Mouse (Mus musculus): ENCODE measurements around the gene Akt3. TPM values are rescaled to one million over a fixed set of nuclear protein-coding genes. Genes with fewer than 3 reads are reported as not detected.

Gene Akt3
- polyA plus RNA-seq, 1 experiment from 2014 or later: 0.66 TPM

GRCm38 (mm10) chr1:177257178-177258033, 597 bp downstream of the Akt3 start:
- WGBS (ENCODE audit: insufficient replicate concordance): under 1% methylated on average over 72 of the region's 86 CpGs
- ATAC-seq (ENCODE audit: low read depth) (peak; percentile 21), DNase-seq (peak; percentile 35)
- peak overlapping the region; percentile 97 for H3K4me2 ChIP-seq
- H3K36me3 ChIP-seq: no peaks in the 10 kb centered on the region
- peaks cover 17% of the 10 kb centered on the region for H3K27me3 ChIP-seq
- H3K4me1 ChIP-seq (replicated peaks): peaks cover 19% of the 10 kb centered on the region
- H3K9ac ChIP-seq: peak overlapping the region; percentile 84
- H3K27ac ChIP-seq: peak overlapping the region; percentile 69
- peak overlapping the region; percentile 78 for H3K4me3 ChIP-seq (replicated peaks)
- no peaks in the 10 kb centered on the region for H3K9me3 ChIP-seq (replicated peaks)

- Histone ChIP-seq H3K27me3 (no peaks in the 10 kb centered on the region), H3K4me2 (no peak overlapping the region), H3K27ac (no peak overlapping the region), H3K9ac (no peak overlapping the region), H3K4me1 (replicated peaks) (no peaks in the 10 kb centered on the region), H3K4me3 (replicated peaks) (no peak overlapping the region), H3K9me3 (replicated peaks) (no peaks in the 10 kb centered on the region), H3K36me3 (no peaks in the 10 kb centered on the region)
- no peak for ATAC-seq (ENCODE audit: low read depth)
- no peak for DNase-seq
- WGBS (ENCODE audit: insufficient replicate concordance): 66% methylated on average over 4 of the region's 4 CpGs
These were observed 9.4 kb downstream of the Akt3 start for GRCm38 (mm10) chr1:177248638-177249037.

- WGBS (ENCODE audit: insufficient replicate concordance): 71% methylated on average over 2 of the region's 2 CpGs
- no peaks in the 10 kb centered on the region for H3K36me3 ChIP-seq
These were observed 19.6 kb downstream of the Akt3 start for GRCm38 (mm10) chr1:177238368-177238767.

GRCm38 (mm10) chr1:177236695-177237094, 21.3 kb downstream of the Akt3 start:
- no peaks in the 10 kb centered on the region for H3K36me3 ChIP-seq
- H3K9ac ChIP-seq: no peak overlapping the region
- WGBS (ENCODE audit: insufficient replicate concordance): 37% methylated on average over 2 of the region's 2 CpGs
- no peaks in the 10 kb centered on the region for H3K9me3 ChIP-seq (replicated peaks)
- no peaks in the 10 kb centered on the region for H3K27me3 ChIP-seq
- no peaks in the 10 kb centered on the region; the same call in 1 of the 2 replicates for H3K4me1 ChIP-seq (replicated peaks)
- H3K4me2 ChIP-seq: no peak overlapping the region
- no peak for ATAC-seq (ENCODE audit: low read depth)
- H3K27ac ChIP-seq: no peak overlapping the region
- no peak overlapping the region for H3K4me3 ChIP-seq (replicated peaks)
- DNase-seq: no peak

More at GRCm38 (mm10) chr1:177238368-177238767, 19.6 kb downstream of the Akt3 start:
- Histone ChIP-seq H3K9me3 (replicated peaks) (no peaks in the 10 kb centered on the region), H3K9ac (no peak overlapping the region), H3K4me2 (no peak overlapping the region), H3K27me3 (no peaks in the 10 kb centered on the region), H3K27ac (no peak overlapping the region), H3K4me1 (replicated peaks) (no peaks in the 10 kb centered on the region; the same call in 1 of the 2 replicates), H3K4me3 (replicated peaks) (no peak overlapping the region)
- ATAC-seq (ENCODE audit: low read depth) (no peak), DNase-seq (no peak)

- Histone ChIP-seq H3K9ac (no peak overlapping the region), H3K27me3 (no peaks in the 10 kb centered on the region), H3K9me3 (replicated peaks) (no peaks in the 10 kb centered on the region), H3K4me1 (replicated peaks) (no peaks in the 10 kb centered on the region; the same call in 1 of the 2 replicates), H3K36me3 (no peaks in the 10 kb centered on the region), H3K4me3 (replicated peaks) (no peak overlapping the region), H3K27ac (no peak overlapping the region), H3K4me2 (no peak overlapping the region)
- ATAC-seq (ENCODE audit: low read depth) (no peak), DNase-seq (no peak)
These were observed 21.8 kb downstream of the Akt3 start for GRCm38 (mm10) chr1:177236249-177236648.

GRCm38 (mm10) chr1:177234462-177234861, 23.5 kb downstream of the Akt3 start:
- Histone ChIP-seq H3K4me1 (replicated peaks) (no peaks in the 10 kb centered on the region), H3K36me3 (no peaks in the 10 kb centered on the region), H3K4me3 (replicated peaks) (no peak overlapping the region), H3K4me2 (no peak overlapping the region), H3K27me3 (no peaks in the 10 kb centered on the region), H3K27ac (no peak overlapping the region), H3K9ac (no peak overlapping the region), H3K9me3 (replicated peaks) (no peaks in the 10 kb centered on the region)
- 79% methylated on average over 5 of the region's 5 CpGs for WGBS (ENCODE audit: insufficient replicate concordance)
- DNase-seq (no peak), ATAC-seq (ENCODE audit: low read depth) (no peak)

- H3K27me3 ChIP-seq: no peaks in the 10 kb centered on the region
- no peaks in the 10 kb centered on the region for H3K4me1 ChIP-seq (replicated peaks)
- H3K9ac ChIP-seq: no peak overlapping the region
- H3K36me3 ChIP-seq: no peaks in the 10 kb centered on the region
- no peak overlapping the region for H3K27ac ChIP-seq
- H3K9me3 ChIP-seq (replicated peaks): no peaks in the 10 kb centered on the region
- DNase-seq (no peak), ATAC-seq (ENCODE audit: low read depth) (no peak)
- no peak overlapping the region for H3K4me2 ChIP-seq
- H3K4me3 ChIP-seq (replicated peaks): no peak overlapping the region
These were observed 26.9 kb downstream of the Akt3 start for GRCm38 (mm10) chr1:177231122-177231521.

GRCm38 (mm10) chr1:177198978-177199377, 59.0 kb downstream of the Akt3 start:
- DNase-seq (no peak), ATAC-seq (ENCODE audit: low read depth) (no peak)
- H3K9me3 ChIP-seq (replicated peaks): no peaks in the 10 kb centered on the region
- H3K4me3 ChIP-seq (replicated peaks): no peak overlapping the region
- no peak overlapping the region for H3K9ac ChIP-seq
- H3K27ac ChIP-seq: no peak overlapping the region
- 26% methylated on average over 1 of the region's 1 CpGs for WGBS (ENCODE audit: insufficient replicate concordance)
- H3K4me1 ChIP-seq (replicated peaks): no peaks in the 10 kb centered on the region
- H3K4me2 ChIP-seq: no peak overlapping the region
- no peaks in the 10 kb centered on the region for H3K27me3 ChIP-seq
- no peaks in the 10 kb centered on the region for H3K36me3 ChIP-seq

- H3K27me3 ChIP-seq: no peaks in the 10 kb centered on the region
- no peak overlapping the region for H3K4me2 ChIP-seq
- no peak overlapping the region for H3K9ac ChIP-seq
- DNase-seq: no peak
- no peaks in the 10 kb centered on the region for H3K4me1 ChIP-seq (replicated peaks)
- ATAC-seq (ENCODE audit: low read depth): no peak
- no peaks in the 10 kb centered on the region for H3K36me3 ChIP-seq
- no peak overlapping the region for H3K27ac ChIP-seq
- no peak overlapping the region for H3K4me3 ChIP-seq (replicated peaks)
- H3K9me3 ChIP-seq (replicated peaks): no peaks in the 10 kb centered on the region
These were observed 62.8 kb downstream of the Akt3 start for GRCm38 (mm10) chr1:177195224-177195623.

GRCm38 (mm10) chr1:177194324-177194723, 63.7 kb downstream of the Akt3 start:
- DNase-seq (no peak), ATAC-seq (ENCODE audit: low read depth) (no peak)
- Histone ChIP-seq H3K9ac (no peak overlapping the region), H3K4me1 (replicated peaks) (no peaks in the 10 kb centered on the region), H3K4me2 (no peak overlapping the region), H3K9me3 (replicated peaks) (no peaks in the 10 kb centered on the region), H3K27me3 (no peaks in the 10 kb centered on the region), H3K27ac (no peak overlapping the region), H3K36me3 (no peaks in the 10 kb centered on the region), H3K4me3 (replicated peaks) (no peak overlapping the region)
- 25% methylated on average over 1 of the region's 1 CpGs for WGBS (ENCODE audit: insufficient replicate concordance)

- H3K4me2 ChIP-seq: no peak overlapping the region
- H3K9ac ChIP-seq: no peak overlapping the region
- DNase-seq (no peak), ATAC-seq (ENCODE audit: low read depth) (no peak)
- H3K4me1 ChIP-seq (replicated peaks): no peaks in the 10 kb centered on the region
- no peaks in the 10 kb centered on the region for H3K27me3 ChIP-seq
- H3K4me3 ChIP-seq (replicated peaks): no peak overlapping the region
- H3K36me3 ChIP-seq: no peaks in the 10 kb centered on the region
- H3K9me3 ChIP-seq (replicated peaks): no peaks in the 10 kb centered on the region
- 64% methylated on average over 3 of the region's 3 CpGs for WGBS (ENCODE audit: insufficient replicate concordance)
- H3K27ac ChIP-seq: no peak overlapping the region
These were observed 66.4 kb downstream of the Akt3 start for GRCm38 (mm10) chr1:177191623-177192022.

- no peak for DNase-seq
- Histone ChIP-seq H3K27ac (no peak overlapping the region), H3K9me3 (replicated peaks) (no peaks in the 10 kb centered on the region), H3K4me2 (no peak overlapping the region), H3K4me3 (replicated peaks) (no peak overlapping the region), H3K27me3 (no peaks in the 10 kb centered on the region), H3K9ac (no peak overlapping the region), H3K36me3 (no peaks in the 10 kb centered on the region), H3K4me1 (replicated peaks) (no peaks in the 10 kb centered on the region)
- WGBS (ENCODE audit: insufficient replicate concordance): 75% methylated on average over 1 of the region's 1 CpGs
- no peak for ATAC-seq (ENCODE audit: low read depth)
These were observed 67.6 kb downstream of the Akt3 start for GRCm38 (mm10) chr1:177190358-177190757.

Data from liver, embryonic 13.5 days (tissue).